ENCODE assay signal across 17 mouse cellular contexts in genomic region chr1:72567056-72567455, GRCm38 (mm10). TPM values are rescaled to one million over a fixed set of nuclear protein-coding genes. Genes with fewer than 3 reads are reported as not detected.
DNase-seq lines count a peak whose midpoint lies in the region; ATAC-seq lines count a peak whose summit lies in the region.
"Had no signal": no experiment of that assay in that cellular context is flagged by ENCODE, and none has a peak within 500 bp of the region (broad histone marks: within the 10 kb centered on the region; RNA-seq: fewer than 3 reads in every experiment).

No protein-coding gene starts in this region.

- DNase-seq in heart, adult 18-20 months, result no peak
- no peak for DNase-seq in adrenal gland, adult 8-10 months
- no peak for DNase-seq in left cerebral cortex, postnatal 4 days
- no peak for DNase-seq in cerebellum, adult 8-10 months
- DNase-seq: cerebellum, postnatal 36 days; kidney, postnatal 36 days; right cerebral cortex, adult 18-20 months had no signal

- H3K27ac ChIP-seq in heart, embryonic 12.5 days (ENCODE audit: poor library complexity, severe bottlenecking), result no peak overlapping the region
- no peak overlapping the region for H3K27ac ChIP-seq in embryonic facial prominence, embryonic 12.5 days
- H3K27ac ChIP-seq in hindbrain, embryonic 15.5 days (replicated peaks), result peak overlapping the region; percentile 7; the same call in 1 of the 2 replicates
- 0 out of 2 replicates have a peak overlapping the region, but pooled peaks have one; percentile 12 for H3K27ac ChIP-seq in midbrain, embryonic 16.5 days (ENCODE audit: low read length)
- H3K27ac ChIP-seq: left cerebral cortex, adult 2 months; stomach, embryonic 15.5 days had no signal

- 36% methylated on average over 9 of the region's 9 CpGs for WGBS in heart, embryonic 12.5 days
- WGBS in embryonic facial prominence, embryonic 12.5 days, result 28% methylated on average over 9 of the region's 9 CpGs
- 22% methylated on average over 9 of the region's 9 CpGs for WGBS in hindbrain, embryonic 15.5 days
- 23% methylated on average over 9 of the region's 9 CpGs for WGBS in midbrain, embryonic 16.5 days

- no peak for ATAC-seq in heart, embryonic 12.5 days (ENCODE audit: insufficient number of reproducible peaks, low FRiP score)
- no peak for ATAC-seq in embryonic facial prominence, embryonic 12.5 days (ENCODE audit: insufficient number of reproducible peaks, insufficient read depth, low FRiP score, low TSS enrichment)
- ATAC-seq in hindbrain, embryonic 15.5 days (ENCODE audit: low FRiP score, low read depth), result no peak
- 0 out of 2 replicates have a peak, but pooled peaks have one; percentile 25 for ATAC-seq in midbrain, embryonic 16.5 days
- ATAC-seq: Patski had no signal

- peak overlapping the region; percentile 59 for H3K4me2 ChIP-seq in heart, embryonic 12.5 days
- peak overlapping the region; percentile 22 for H3K4me2 ChIP-seq in embryonic facial prominence, embryonic 12.5 days (replicated peaks)
- peak overlapping the region; percentile 51 for H3K4me2 ChIP-seq in hindbrain, embryonic 15.5 days
- peak overlapping the region; percentile 45 for H3K4me2 ChIP-seq in midbrain, embryonic 16.5 days (ENCODE audit: low read length)
- H3K4me2 ChIP-seq: stomach, embryonic 15.5 days had no signal

- no peaks in the 10 kb centered on the region; the same call in 1 of the 2 replicates for H3K9me3 ChIP-seq in heart, embryonic 12.5 days (replicated peaks)
- H3K9me3 ChIP-seq in embryonic facial prominence, embryonic 12.5 days, result no peaks in the 10 kb centered on the region
- no peaks in the 10 kb centered on the region for H3K9me3 ChIP-seq in hindbrain, embryonic 15.5 days
- no peaks in the 10 kb centered on the region for H3K9me3 ChIP-seq in midbrain, embryonic 16.5 days (replicated peaks; ENCODE audit: control insufficient read depth, low read length, poor library complexity, severe bottlenecking)
- H3K9me3 ChIP-seq: stomach, embryonic 15.5 days had no signal

- no peaks in the 10 kb centered on the region for H3K4me1 ChIP-seq in heart, embryonic 12.5 days (replicated peaks)
- H3K4me1 ChIP-seq in embryonic facial prominence, embryonic 12.5 days, result no peaks in the 10 kb centered on the region
- H3K4me1 ChIP-seq in hindbrain, embryonic 15.5 days (replicated peaks), result peaks cover 6% of the 10 kb centered on the region
- no peaks in the 10 kb centered on the region for H3K4me1 ChIP-seq in midbrain, embryonic 16.5 days (ENCODE audit: control insufficient read depth, insufficient read depth, low read length)
- H3K4me1 ChIP-seq: stomach, embryonic 15.5 days had no signal

- no peaks in the 10 kb centered on the region for H3K27me3 ChIP-seq in heart, embryonic 12.5 days (replicated peaks)
- H3K27me3 ChIP-seq in embryonic facial prominence, embryonic 12.5 days, result no peaks in the 10 kb centered on the region
- H3K27me3 ChIP-seq in hindbrain, embryonic 15.5 days, result no peaks in the 10 kb centered on the region
- H3K27me3 ChIP-seq in midbrain, embryonic 16.5 days (ENCODE audit: control insufficient read depth, insufficient read depth, low read depth, low read length), result no peaks in the 10 kb centered on the region
- H3K27me3 ChIP-seq: Patski; stomach, embryonic 15.5 days had no signal

- H3K36me3 ChIP-seq in heart, embryonic 12.5 days, result no peaks in the 10 kb centered on the region
- H3K36me3 ChIP-seq in embryonic facial prominence, embryonic 12.5 days, result no peaks in the 10 kb centered on the region
- no peaks in the 10 kb centered on the region for H3K36me3 ChIP-seq in hindbrain, embryonic 15.5 days
- H3K36me3 ChIP-seq in midbrain, embryonic 16.5 days (ENCODE audit: control insufficient read depth, insufficient read depth, low read length), result no peaks in the 10 kb centered on the region
- H3K36me3 ChIP-seq: stomach, embryonic 15.5 days had no signal

- H3K4me3 ChIP-seq in heart, embryonic 12.5 days, result peak overlapping the region; percentile 23; the same call in 1 of the 2 replicates
- H3K4me3 ChIP-seq in embryonic facial prominence, embryonic 12.5 days, result no peak overlapping the region
- peak overlapping the region; percentile 27 for H3K4me3 ChIP-seq in hindbrain, embryonic 15.5 days
- peak overlapping the region; percentile 25 for H3K4me3 ChIP-seq in midbrain, embryonic 16.5 days (ENCODE audit: low read depth, low read length)
- H3K4me3 ChIP-seq: left cerebral cortex, adult 2 months; stomach, embryonic 15.5 days had no signal

- 0 out of 2 replicates have a peak overlapping the region, but pooled peaks have one; percentile 27 for H3K9ac ChIP-seq in heart, embryonic 12.5 days
- H3K9ac ChIP-seq in embryonic facial prominence, embryonic 12.5 days, result no peak overlapping the region
- peak overlapping the region; percentile 22; the same call in 1 of the 2 replicates for H3K9ac ChIP-seq in hindbrain, embryonic 15.5 days
- 0 out of 2 replicates have a peak overlapping the region, but pooled peaks have one; percentile 15 for H3K9ac ChIP-seq in midbrain, embryonic 16.5 days (ENCODE audit: low read depth, low read length)
- H3K9ac ChIP-seq: stomach, embryonic 15.5 days had no signal

- intact Hi-C loops in left cerebral cortex, postnatal 4 days (cut with DNase I), result no loop called here

RNA-seq across cellular contexts. Expression of gene Smarcal1, which starts 16.0 kb away (rescaled TPM):
- 18.5 and 18.7 TPM in 2 replicates for polyA plus RNA-seq in heart, embryonic 12.5 days (2016; fragmentation: Nextera tagmentation; extraction: Ambion mirVana)
- total RNA-seq in heart, adult 18-20 months (2021), result 10 to 100 TPM; 27.0 to 29.3 TPM
- 32.6 and 34.7 TPM in 2 replicates for polyA plus RNA-seq in embryonic facial prominence, embryonic 12.5 days (2016; fragmentation: Nextera tagmentation; extraction: Ambion mirVana)
- polyA plus RNA-seq in hindbrain, embryonic 15.5 days (2015; fragmentation: Nextera tagmentation; extraction: Ambion mirVana), result 27.8 and 29.7 TPM in 2 replicates
- polyA plus RNA-seq in midbrain, embryonic 16.5 days (2015; fragmentation: Nextera tagmentation; extraction: Ambion mirVana), result 30.5 and 31.2 TPM in 2 replicates
- total RNA-seq in adrenal gland, adult 8-10 months (2022), result 10 to 100 TPM; 59.2 to 75.5 (median 64.6) TPM
- 10 to 100 TPM; 46.8 to 50.9 TPM for total RNA-seq in left cerebral cortex, postnatal 4 days (2021)

RNA-seq across cellular contexts. Expression of gene March4, which starts 30.3 kb away (rescaled TPM):
- not detected in 2 replicates for polyA plus RNA-seq in heart, embryonic 12.5 days (2016; fragmentation: Nextera tagmentation; extraction: Ambion mirVana)
- total RNA-seq in heart, adult 18-20 months (2021), result under 1 TPM in 1 of 2 experiments, not detected in 1; 0.10 TPM
- polyA plus RNA-seq in embryonic facial prominence, embryonic 12.5 days (2016; fragmentation: Nextera tagmentation; extraction: Ambion mirVana), result 0.04 and 0.06 TPM in 2 replicates
- polyA plus RNA-seq in hindbrain, embryonic 15.5 days (2015; fragmentation: Nextera tagmentation; extraction: Ambion mirVana), result 9.3 and 12.2 TPM in 2 replicates
- 7.9 and 8.0 TPM in 2 replicates for polyA plus RNA-seq in midbrain, embryonic 16.5 days (2015; fragmentation: Nextera tagmentation; extraction: Ambion mirVana)
- 1 to 10 TPM in 1 of 4 experiments, under 1 TPM in 3; 0.35 to 1.0 (median 0.79) TPM for total RNA-seq in adrenal gland, adult 8-10 months (2022)
- 10 to 100 TPM; 64.8 to 68.3 TPM for total RNA-seq in left cerebral cortex, postnatal 4 days (2021)
- total RNA-seq: hematopoietic stem cell, adult 5-6 weeks; monocyte, adult 5-6 weeks had no signal
- polyA plus RNA-seq: liver, embryonic 16.5 days had no signal

Comparison
In these comparisons a context has a peak if more than half of its experiments do, and no peak if none do; other contexts are left out.
1. H3K27ac ChIP-seq: peak in hindbrain, embryonic 15.5 days (single experiment) and midbrain, embryonic 16.5 days (single experiment); none in heart, embryonic 12.5 days (single experiment) and embryonic facial prominence, embryonic 12.5 days (single experiment).
2. Peak in every context shown above with its lines, with median percentiles within 50 percentile points of each other: H3K4me2 ChIP-seq.